Mouse (Mus musculus): ENCODE data around the gene Srsf9.

GRCm38 (mm10) chr5:115349225-115349555 is 22.2 kb downstream of the Srsf9 start:
- no peak for TF ChIP-seq POLR2A (IDR thresholded peaks at IDR 0.05; ENCODE audit: extremely low read depth, insufficient read depth, low read length)
- TF ChIP-seq CTCF (IDR thresholded peaks at IDR 0.05; ENCODE audit: low read depth, low read length), result no peak
